Mouse (Mus musculus) neural tube, embryonic 12.5 days (tissue): ENCODE results near the gene Setd5. TPM values are rescaled to one million over a fixed set of nuclear protein-coding genes. Genes with fewer than 3 reads are reported as not detected.
A peak's percentile ranks its signal among the peaks of the same experiment; 100 is the strongest.

ENCODE experiments used
- ATAC-seq: fragments of 200-750 bp; cut with Nextera tagmentation; 2 replicates; pipeline ENCODE4 v1.8.0; 2017; ENCODE audit warnings: low read depth, mild to moderate bottlenecking, moderate TSS enrichment, moderate library complexity; ENCODE audit not compliant: low FRiP score
- H3K27ac ChIP-seq: fragments of 300-500 bp; sonication (generic); 2 replicates; pipeline ENCODE4 v1.5.1; 2016
- H3K27me3 ChIP-seq: fragments of 300-500 bp; sonication (generic); replicated peaks from 2 replicates; pipeline ENCODE4 v1.6.1; 2016; ENCODE audit warnings: mild to moderate bottlenecking
- H3K36me3 ChIP-seq: fragments of 300-500 bp; sonication (generic); 2 replicates; pipeline ENCODE4 v1.6.1; 2016; ENCODE audit warnings: mild to moderate bottlenecking
- H3K4me1 ChIP-seq: fragments of 300-500 bp; sonication (generic); 2 replicates; pipeline ENCODE4 v1.6.1; 2016
- H3K4me2 ChIP-seq: fragments of 300-500 bp; sonication (generic); replicated peaks from 2 replicates; pipeline ENCODE4 v1.6.1; 2016; ENCODE audit warnings: mild to moderate bottlenecking
- H3K4me3 ChIP-seq: fragments of 300-500 bp; sonication (generic); 2 replicates; pipeline ENCODE4 v1.5.1; 2016
- H3K9ac ChIP-seq: fragments of 300-500 bp; sonication (generic); 2 replicates; pipeline ENCODE4 v1.6.1; 2016; ENCODE audit warnings: mild to moderate bottlenecking
- H3K9me3 ChIP-seq: fragments of 300-500 bp; sonication (generic); 2 replicates; pipeline ENCODE4 v1.6.1; 2016; ENCODE audit warnings: mild to moderate bottlenecking
- WGBS: fragments of 180-500 bp; shearing (Covaris S2); methylation state at CpG from one replicate; pipeline ENCODE4 v1.1.7; 2016; 5-methylcytosine and 5-hydroxymethylcytosine counted together
- polyA plus RNA-seq: library from polyadenylated mRNA; unstranded; fragments of >200 nt; fragmentation: Nextera tagmentation; extraction: Ambion mirVana; gene quantifications from 2 replicates; pipeline ENCODE4 v1.2.1, GENCODE M21; 2016

The Setd5 gene
- polyA plus RNA-seq, 1 experiment from 2014 or later: 50.5 TPM

- H3K27me3 ChIP-seq: no peaks in the 10 kb centered on the region
- H3K4me1 ChIP-seq: peaks cover 6% of the 10 kb centered on the region; the same call in 1 of the 2 replicates
- no peaks in the 10 kb centered on the region for H3K36me3 ChIP-seq
- no peak overlapping the region for H3K9ac ChIP-seq
- no peak for ATAC-seq
- H3K27ac ChIP-seq: no peak overlapping the region
- H3K4me2 ChIP-seq: no peak overlapping the region
- WGBS: 93% methylated on average over 5 of the region's 5 CpGs
- H3K4me3 ChIP-seq: no peak overlapping the region
- no peaks in the 10 kb centered on the region for H3K9me3 ChIP-seq
These were observed 20.5 kb downstream of the Setd5 start for GRCm38 (mm10) chr6:113097662-113098061.

DNA sequence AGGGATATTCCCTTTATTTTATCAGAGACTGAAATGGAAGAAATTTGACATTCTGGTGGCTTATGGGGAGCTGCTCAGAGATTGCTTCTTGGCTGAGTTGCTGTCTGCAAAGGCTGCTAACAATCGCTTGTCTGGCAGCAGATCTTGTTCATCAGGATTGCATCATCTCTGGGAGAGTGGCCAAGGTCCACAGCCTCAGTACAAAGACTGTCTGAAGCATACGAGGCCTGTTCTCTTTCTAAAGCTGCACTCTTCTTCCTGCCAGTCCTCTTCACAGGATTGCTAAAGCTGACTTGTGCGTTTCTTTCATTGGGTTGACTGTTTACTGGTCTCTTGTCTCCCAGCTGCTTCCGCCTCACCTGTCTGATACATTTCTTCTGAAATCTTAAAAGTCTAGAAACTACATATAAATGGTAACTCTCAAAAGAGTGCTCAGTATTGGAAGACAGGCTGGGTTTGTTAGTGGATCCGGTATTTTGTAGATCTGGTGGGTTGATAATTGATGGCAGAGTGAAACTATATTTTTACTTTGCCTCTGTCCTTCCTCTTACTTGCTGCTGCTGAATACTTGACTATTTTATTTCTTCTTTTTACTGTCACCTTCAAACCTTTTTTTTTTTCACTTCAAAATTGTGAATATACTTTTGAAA is 22.6 kb downstream of the Setd5 start:
- Histone ChIP-seq H3K36me3 (no peaks in the 10 kb centered on the region), H3K4me2 (no peak overlapping the region), H3K27ac (no peak overlapping the region), H3K4me3 (no peak overlapping the region), H3K9me3 (no peaks in the 10 kb centered on the region), H3K4me1 (peaks cover 6% of the 10 kb centered on the region; the same call in 1 of the 2 replicates), H3K9ac (no peak overlapping the region), H3K27me3 (no peaks in the 10 kb centered on the region)
- ATAC-seq: peak; percentile 66; the same call in 1 of the 2 replicates
- WGBS: 60% methylated on average over 5 of the region's 5 CpGs

GRCm38 (mm10) chr6:113102541-113102940 is 25.4 kb downstream of the Setd5 start:
- peaks cover 6% of the 10 kb centered on the region; the same call in 1 of the 2 replicates for H3K4me1 ChIP-seq
- no peaks in the 10 kb centered on the region for H3K27me3 ChIP-seq
- no peak overlapping the region for H3K4me2 ChIP-seq
- H3K9ac ChIP-seq: no peak overlapping the region
- no peak for ATAC-seq
- H3K4me3 ChIP-seq: no peak overlapping the region
- 84% methylated on average over 4 of the region's 4 CpGs for WGBS
- H3K27ac ChIP-seq: no peak overlapping the region
- H3K36me3 ChIP-seq: peaks cover 4% of the 10 kb centered on the region
- no peaks in the 10 kb centered on the region for H3K9me3 ChIP-seq

- Histone ChIP-seq H3K4me3 (no peak overlapping the region), H3K27ac (no peak overlapping the region), H3K36me3 (peaks cover 4% of the 10 kb centered on the region), H3K9ac (no peak overlapping the region), H3K4me2 (no peak overlapping the region), H3K9me3 (no peaks in the 10 kb centered on the region), H3K27me3 (no peaks in the 10 kb centered on the region), H3K4me1 (peaks cover 6% of the 10 kb centered on the region; the same call in 1 of the 2 replicates)
- ATAC-seq: no peak
These were observed 26.6 kb downstream of the Setd5 start for GRCm38 (mm10) chr6:113103765-113104164.

DNA sequence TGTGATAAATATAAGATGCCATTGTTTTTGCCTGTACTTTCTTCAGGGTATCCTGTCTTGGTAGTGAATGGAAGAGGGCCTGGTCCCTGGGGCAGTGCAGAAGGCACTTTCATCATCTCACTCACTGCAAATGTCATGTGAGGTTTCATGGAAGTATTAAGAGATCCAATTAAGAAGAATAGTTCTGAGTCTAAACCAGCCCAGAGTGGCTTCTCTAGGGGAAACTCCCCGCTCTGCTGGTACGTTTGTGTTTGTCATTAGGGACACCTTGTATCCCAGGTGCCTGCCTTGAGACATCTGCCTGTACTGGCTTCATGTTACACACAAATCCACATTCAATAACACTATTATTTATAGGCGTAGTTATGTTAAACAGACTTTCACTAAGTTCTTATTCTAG is 32.2 kb downstream of the Setd5 start:
- Histone ChIP-seq H3K9ac (no peak overlapping the region), H3K27me3 (no peaks in the 10 kb centered on the region), H3K9me3 (no peaks in the 10 kb centered on the region), H3K4me3 (no peak overlapping the region), H3K4me2 (no peak overlapping the region), H3K36me3 (peaks cover 36% of the 10 kb centered on the region), H3K27ac (no peak overlapping the region), H3K4me1 (no peaks in the 10 kb centered on the region)
- WGBS: 94% methylated on average over 3 of the region's 3 CpGs
- ATAC-seq: no peak

DNA sequence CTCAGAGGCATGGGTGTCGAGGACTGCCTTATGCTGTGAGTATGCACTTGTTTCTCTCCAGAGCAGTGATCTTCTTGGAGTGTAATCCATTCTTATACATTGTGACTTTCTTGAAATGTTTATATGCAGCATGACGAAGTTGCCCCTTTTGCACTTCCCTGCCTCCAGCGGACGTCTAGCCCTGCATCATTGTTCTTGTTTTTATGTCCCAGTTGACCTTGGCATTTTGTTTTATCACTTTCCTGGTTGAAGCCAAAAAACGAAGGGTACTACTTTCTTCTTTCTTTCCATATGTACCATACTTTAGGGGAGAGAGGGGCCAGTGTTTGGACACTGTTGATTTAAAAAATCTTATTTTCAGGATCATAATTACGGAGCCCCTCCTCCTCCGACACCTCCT is 32.8 kb downstream of the Setd5 start:
- 92% methylated on average over 7 of the region's 7 CpGs for WGBS
- Histone ChIP-seq H3K4me3 (no peak overlapping the region), H3K9ac (no peak overlapping the region), H3K36me3 (peaks cover 41% of the 10 kb centered on the region), H3K4me1 (no peaks in the 10 kb centered on the region), H3K27ac (no peak overlapping the region), H3K9me3 (no peaks in the 10 kb centered on the region), H3K4me2 (no peak overlapping the region), H3K27me3 (no peaks in the 10 kb centered on the region)
- ATAC-seq: no peak

GRCm38 (mm10) chr6:113120806-113121205 is 43.6 kb downstream of the Setd5 start:
- H3K36me3 ChIP-seq: peaks cover 66% of the 10 kb centered on the region
- H3K27me3 ChIP-seq: no peaks in the 10 kb centered on the region
- no peak overlapping the region for H3K9ac ChIP-seq
- H3K4me2 ChIP-seq: no peak overlapping the region
- no peaks in the 10 kb centered on the region for H3K9me3 ChIP-seq
- 96% methylated on average over 10 of the region's 10 CpGs for WGBS
- H3K4me3 ChIP-seq: no peak overlapping the region
- H3K27ac ChIP-seq: no peak overlapping the region
- ATAC-seq: no peak
- no peaks in the 10 kb centered on the region for H3K4me1 ChIP-seq

DNA sequence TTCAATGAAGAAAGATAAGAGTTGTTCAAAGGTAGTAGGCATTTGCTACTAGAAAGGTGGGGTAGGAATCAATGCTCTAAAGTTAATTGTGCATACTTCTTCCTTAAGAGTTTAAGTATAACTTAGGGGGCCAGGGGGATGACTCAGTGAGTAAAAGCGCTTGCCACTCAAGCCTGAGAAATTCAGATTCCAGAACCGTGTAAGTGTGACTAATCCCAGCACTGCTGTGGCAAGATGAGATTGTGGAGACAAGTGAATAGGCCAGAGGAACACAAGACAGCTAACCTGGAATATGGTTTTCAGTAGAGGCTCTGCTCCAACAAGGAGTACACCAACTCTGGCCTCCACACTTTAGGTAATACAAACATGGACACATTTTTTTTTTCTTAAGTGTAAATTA is 56.2 kb downstream of the Setd5 start:
- Histone ChIP-seq H3K27me3 (no peaks in the 10 kb centered on the region), H3K4me2 (no peak overlapping the region), H3K36me3 (peaks cover 49% of the 10 kb centered on the region), H3K4me1 (no peaks in the 10 kb centered on the region), H3K9ac (no peak overlapping the region), H3K27ac (no peak overlapping the region), H3K9me3 (no peaks in the 10 kb centered on the region), H3K4me3 (no peak overlapping the region)
- ATAC-seq: no peak
- 87% methylated on average over 2 of the region's 2 CpGs for WGBS

- H3K27ac ChIP-seq: no peak overlapping the region
- no peak overlapping the region for H3K9ac ChIP-seq
- no peaks in the 10 kb centered on the region for H3K27me3 ChIP-seq
- 84% methylated on average over 1 of the region's 1 CpGs for WGBS
- no peaks in the 10 kb centered on the region for H3K4me1 ChIP-seq
- peaks cover 66% of the 10 kb centered on the region for H3K36me3 ChIP-seq
- no peak overlapping the region for H3K4me3 ChIP-seq
- no peaks in the 10 kb centered on the region for H3K9me3 ChIP-seq
- ATAC-seq: no peak
- no peak overlapping the region for H3K4me2 ChIP-seq
These were observed 64.4 kb downstream of the Setd5 start for GRCm38 (mm10) chr6:113141389-113142094.

DNA sequence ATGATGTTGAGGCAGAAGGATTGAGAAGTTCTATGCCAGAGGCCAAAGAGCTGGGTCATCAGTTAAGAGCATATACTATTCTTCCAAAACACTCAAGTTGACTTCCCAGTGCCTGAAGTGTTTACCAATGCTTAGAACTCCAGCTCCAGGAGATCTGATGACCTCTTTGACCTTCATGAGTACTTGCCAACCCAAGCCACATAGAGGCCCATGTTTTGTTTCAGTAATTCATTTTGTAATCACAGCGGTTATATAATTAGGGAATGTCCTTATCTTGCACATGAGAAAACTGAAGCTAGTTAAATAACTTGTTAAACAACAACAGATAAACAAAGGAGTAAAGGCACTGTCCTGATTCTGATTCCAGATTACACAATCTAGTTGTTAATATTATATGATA is 67.6 kb downstream of the Setd5 start:
- H3K4me2 ChIP-seq: no peak overlapping the region
- no peaks in the 10 kb centered on the region for H3K4me1 ChIP-seq
- no peak overlapping the region for H3K4me3 ChIP-seq
- H3K27ac ChIP-seq: no peak overlapping the region
- ATAC-seq: no peak
- peaks cover 77% of the 10 kb centered on the region for H3K36me3 ChIP-seq
- no peak overlapping the region for H3K9ac ChIP-seq
- WGBS: 98% methylated on average over 1 of the region's 1 CpGs
- no peaks in the 10 kb centered on the region for H3K27me3 ChIP-seq
- H3K9me3 ChIP-seq: no peaks in the 10 kb centered on the region

GRCm38 (mm10) chr6:113145249-113145648 is 68.1 kb downstream of the Setd5 start:
- Histone ChIP-seq H3K27ac (no peak overlapping the region), H3K4me3 (no peak overlapping the region), H3K9ac (no peak overlapping the region), H3K27me3 (no peaks in the 10 kb centered on the region), H3K9me3 (no peaks in the 10 kb centered on the region), H3K4me2 (no peak overlapping the region), H3K36me3 (peaks cover 81% of the 10 kb centered on the region), H3K4me1 (no peaks in the 10 kb centered on the region)
- no peak for ATAC-seq
- 94% methylated on average over 4 of the region's 4 CpGs for whole genome bisulfite sequencing

DNA sequence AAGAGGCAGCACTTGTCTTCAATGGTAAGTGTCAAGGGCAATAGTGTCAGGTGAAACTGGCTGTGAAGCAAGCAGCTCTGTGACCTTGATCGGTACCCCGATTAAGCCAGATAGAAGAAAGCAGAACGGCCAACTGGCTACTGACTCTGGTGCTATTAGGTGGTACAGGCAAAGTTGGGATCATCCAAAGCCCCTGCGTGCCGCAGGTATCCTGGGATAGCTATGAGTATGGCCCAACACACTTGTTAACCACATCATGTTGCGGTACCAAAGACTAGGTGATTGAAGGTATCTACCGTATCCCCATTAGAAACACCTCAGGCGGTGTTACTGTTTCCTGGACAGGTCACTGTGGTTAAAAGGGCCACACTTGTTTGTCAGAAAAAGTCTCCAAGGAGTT is 76.9 kb downstream of the Setd5 start:
- no peaks in the 10 kb centered on the region for H3K9me3 ChIP-seq
- H3K4me1 ChIP-seq: no peaks in the 10 kb centered on the region
- WGBS: 98% methylated on average over 8 of the region's 8 CpGs
- no peak overlapping the region for H3K4me2 ChIP-seq
- H3K27me3 ChIP-seq: no peaks in the 10 kb centered on the region
- no peak for ATAC-seq
- peaks cover 70% of the 10 kb centered on the region for H3K36me3 ChIP-seq
- no peak overlapping the region for H3K4me3 ChIP-seq
- no peak overlapping the region for H3K27ac ChIP-seq
- H3K9ac ChIP-seq: no peak overlapping the region

DNA sequence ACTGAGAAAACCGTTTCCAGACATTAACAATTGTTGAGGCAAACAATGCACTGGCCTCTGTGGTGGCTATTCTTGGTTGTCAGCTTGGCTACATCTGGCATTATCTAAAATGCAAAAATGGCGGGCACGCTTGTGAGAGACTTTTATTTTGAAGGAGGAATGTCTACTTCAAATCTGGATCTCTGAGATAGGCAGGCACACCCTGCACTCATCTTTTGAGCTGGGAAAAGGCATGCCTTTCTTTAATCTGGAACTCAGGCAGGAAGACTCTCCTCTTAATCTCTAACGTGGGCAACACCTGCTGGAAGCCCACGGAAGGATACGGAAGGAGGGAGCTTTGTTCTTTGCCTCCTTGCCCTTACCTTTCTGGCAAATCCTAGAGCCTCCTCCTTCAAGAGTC is 77.7 kb downstream of the Setd5 start:
- Histone ChIP-seq H3K36me3 (peaks cover 64% of the 10 kb centered on the region), H3K4me3 (no peak overlapping the region), H3K9ac (no peak overlapping the region), H3K9me3 (no peaks in the 10 kb centered on the region), H3K4me1 (no peaks in the 10 kb centered on the region), H3K4me2 (no peak overlapping the region), H3K27me3 (no peaks in the 10 kb centered on the region), H3K27ac (no peak overlapping the region)
- 90% methylated on average over 6 of the region's 6 CpGs for WGBS
- ATAC-seq: no peak
